Comparison of ENCODE assay signal across 12 mouse cellular contexts in the genomic region with DNA sequence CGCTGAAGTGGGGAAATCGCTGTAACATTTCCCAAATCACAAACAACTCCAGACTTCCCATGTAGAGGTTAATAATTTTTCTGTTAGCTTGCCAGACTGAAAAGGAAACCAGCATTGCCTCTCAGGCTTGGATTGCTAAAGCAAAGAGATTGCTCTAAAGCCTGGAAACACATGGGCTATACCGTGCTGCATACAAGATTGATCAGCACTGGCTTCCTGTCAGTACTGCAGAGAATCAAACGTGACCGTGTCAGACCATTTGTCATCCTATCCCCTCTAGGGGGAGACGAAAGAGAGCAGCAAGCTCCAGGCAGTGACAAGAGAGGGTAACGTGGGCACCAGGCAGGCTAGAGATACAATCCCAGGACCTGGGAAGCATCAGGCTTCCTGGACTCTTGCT. TPM values are rescaled to one million over a fixed set of nuclear protein-coding genes. Genes with fewer than 3 reads are reported as not detected.
DNase-seq lines count a peak whose midpoint lies in the region; ATAC-seq lines count a peak whose summit lies in the region.
"Had no signal": no experiment of that assay in that cellular context is flagged by ENCODE, and none has a peak within 500 bp of the region (broad histone marks: within the 10 kb centered on the region; RNA-seq: fewer than 3 reads in every experiment).

No protein-coding gene starts in this region.

- no peaks in the 10 kb centered on the region for H3K36me3 ChIP-seq in hindbrain, embryonic 16.5 days (ENCODE audit: control insufficient read depth, insufficient read depth, low read length)
- no peaks in the 10 kb centered on the region for H3K36me3 ChIP-seq in hindbrain, embryonic 11.5 days (ENCODE audit: control insufficient read depth, insufficient read depth, low read length)
- no peaks in the 10 kb centered on the region for H3K36me3 ChIP-seq in liver, embryonic 16.5 days (ENCODE audit: control insufficient read depth, insufficient read depth)

- 17% methylated on average over 7 of the region's 7 CpGs for WGBS in hindbrain, embryonic 16.5 days
- WGBS in hindbrain, embryonic 11.5 days = 22% methylated on average over 7 of the region's 7 CpGs
- WGBS in liver, embryonic 16.5 days (ENCODE audit: insufficient replicate concordance) = 12% methylated on average over 7 of the region's 7 CpGs

- no peaks in the 10 kb centered on the region for H3K4me1 ChIP-seq in hindbrain, embryonic 16.5 days (ENCODE audit: control insufficient read depth, insufficient read depth, low read depth, low read length)
- no peaks in the 10 kb centered on the region for H3K4me1 ChIP-seq in hindbrain, embryonic 11.5 days (replicated peaks; ENCODE audit: control insufficient read depth, insufficient read depth, low read length)
- peaks cover 2% of the 10 kb centered on the region for H3K4me1 ChIP-seq in liver, embryonic 16.5 days (ENCODE audit: control insufficient read depth, low read depth, low read length)

- no peaks in the 10 kb centered on the region for H3K27me3 ChIP-seq in hindbrain, embryonic 16.5 days (replicated peaks; ENCODE audit: control insufficient read depth, insufficient read depth, low read length)
- H3K27me3 ChIP-seq in hindbrain, embryonic 11.5 days (ENCODE audit: control insufficient read depth, insufficient read depth, low read length) = no peaks in the 10 kb centered on the region
- no peaks in the 10 kb centered on the region for H3K27me3 ChIP-seq in liver, embryonic 16.5 days (ENCODE audit: control insufficient read depth, insufficient read depth, low read depth, low read length)

- ATAC-seq in hindbrain, embryonic 16.5 days = 0 out of 2 replicates have a peak, but pooled peaks have one; percentile 24
- ATAC-seq in hindbrain, embryonic 11.5 days (ENCODE audit: low FRiP score) = no peak
- no peak for ATAC-seq in liver, embryonic 16.5 days (ENCODE audit: low read depth)

- no peak overlapping the region for H3K27ac ChIP-seq in hindbrain, embryonic 16.5 days (ENCODE audit: low read depth, low read length)
- H3K27ac ChIP-seq in hindbrain, embryonic 11.5 days (ENCODE audit: low read depth, low read length) = no peak overlapping the region
- peak overlapping the region; percentile 77 for H3K27ac ChIP-seq in liver, embryonic 16.5 days (ENCODE audit: low read length)

- H3K4me3 ChIP-seq in hindbrain, embryonic 16.5 days (ENCODE audit: low read length) = no peak overlapping the region
- H3K4me3 ChIP-seq in hindbrain, embryonic 11.5 days (ENCODE audit: low read depth, low read length) = no peak overlapping the region
- H3K4me3 ChIP-seq in liver, embryonic 16.5 days (ENCODE audit: low read depth, low read length) = no peak overlapping the region

- peak overlapping the region; percentile 41; the same call in 1 of the 2 replicates for H3K9ac ChIP-seq in hindbrain, embryonic 16.5 days (ENCODE audit: low read depth, low read length)
- no peak overlapping the region for H3K9ac ChIP-seq in hindbrain, embryonic 11.5 days (ENCODE audit: low read depth, low read length)
- H3K9ac ChIP-seq in liver, embryonic 16.5 days (ENCODE audit: low read depth, low read length) = no peak overlapping the region

- no peak for DNase-seq in hindbrain, embryonic 11.5 days (ENCODE audit: low spot score)
- peak; percentile 72 for DNase-seq in A20 (ENCODE audit: low read depth, low spot score)
- DNase-seq in adipocyte (ENCODE audit: low spot score) = peak; percentile 50
- no peak for DNase-seq in ovary, postnatal 36 days (ENCODE audit: low spot score)
- DNase-seq in layer of hippocampus, adult 8-10 months (ENCODE audit: low spot score in 2 of 2) = no peak
- DNase-seq in cerebellum, postnatal 36 days = no peak
- DNase-seq: heart, postnatal 14 days; right cerebral cortex, postnatal 25 days had no signal

- H3K9me3 ChIP-seq in hindbrain, embryonic 16.5 days (ENCODE audit: control insufficient read depth, low read length) = no peaks in the 10 kb centered on the region
- no peaks in the 10 kb centered on the region for H3K9me3 ChIP-seq in hindbrain, embryonic 11.5 days (ENCODE audit: control insufficient read depth, low read length)
- H3K9me3 ChIP-seq in liver, embryonic 16.5 days (replicated peaks; ENCODE audit: control insufficient read depth, low read length) = no peaks in the 10 kb centered on the region

- H3K4me2 ChIP-seq in hindbrain, embryonic 16.5 days (ENCODE audit: low read length) = no peak overlapping the region
- no peak overlapping the region for H3K4me2 ChIP-seq in hindbrain, embryonic 11.5 days (replicated peaks; ENCODE audit: low read depth, low read length)
- no peak overlapping the region for H3K4me2 ChIP-seq in liver, embryonic 16.5 days (ENCODE audit: low read depth, low read length)

RNA-seq across cellular contexts. Expression of a gene that starts 7.6 kb away (rescaled TPM):
- polyA plus RNA-seq in hindbrain, embryonic 16.5 days (2015; fragmentation: Nextera tagmentation; extraction: Ambion mirVana) = 18.8 and 21.9 TPM in 2 replicates
- 5.0 and 5.6 TPM in 2 replicates for polyA plus RNA-seq in hindbrain, embryonic 11.5 days (2014; fragmentation: Nextera tagmentation; extraction: Ambion mirVana)
- polyA plus RNA-seq in liver, embryonic 16.5 days (2015; fragmentation: Nextera tagmentation; extraction: Ambion mirVana) = 181 and 217 TPM in 2 replicates
- 10 to 100 TPM; 10.0 to 15.8 (median 12.8) TPM for total RNA-seq in layer of hippocampus, adult 8-10 months (2022)

RNA-seq across cellular contexts. Expression of a gene that starts 9.6 kb away (rescaled TPM):
- polyA plus RNA-seq in hindbrain, embryonic 16.5 days (2015; fragmentation: Nextera tagmentation; extraction: Ambion mirVana) = 1.4 and 1.5 TPM in 2 replicates
- polyA plus RNA-seq in hindbrain, embryonic 11.5 days (2014; fragmentation: Nextera tagmentation; extraction: Ambion mirVana) = 1.9 and 2.4 TPM in 2 replicates
- 14.1 and 16.3 TPM in 2 replicates for polyA plus RNA-seq in liver, embryonic 16.5 days (2015; fragmentation: Nextera tagmentation; extraction: Ambion mirVana)
- 1 to 10 TPM; 2.0 to 7.7 (median 4.3) TPM for total RNA-seq in layer of hippocampus, adult 8-10 months (2022)

RNA-seq across cellular contexts. Expression of a gene that starts 10.0 kb away (rescaled TPM):
- polyA plus RNA-seq in hindbrain, embryonic 16.5 days (2015; fragmentation: Nextera tagmentation; extraction: Ambion mirVana) = 0.50 TPM in 1 of 2 replicates, not detected in the other
- not detected in 2 replicates for polyA plus RNA-seq in hindbrain, embryonic 11.5 days (2014; fragmentation: Nextera tagmentation; extraction: Ambion mirVana)
- polyA plus RNA-seq in liver, embryonic 16.5 days (2015; fragmentation: Nextera tagmentation; extraction: Ambion mirVana) = 0.18 TPM in 1 of 2 replicates, not detected in the other
- not detected for total RNA-seq in layer of hippocampus, adult 8-10 months (2022)
- total RNA-seq: ES-E14; heart, postnatal 14 days; left cerebral cortex, adult 8-10 months had no signal

RNA-seq across cellular contexts. Expression of a gene that starts 17.6 kb away (rescaled TPM):
- 73.5 and 89.1 TPM in 2 replicates for polyA plus RNA-seq in hindbrain, embryonic 16.5 days (2015; fragmentation: Nextera tagmentation; extraction: Ambion mirVana)
- 89.1 and 91.7 TPM in 2 replicates for polyA plus RNA-seq in hindbrain, embryonic 11.5 days (2014; fragmentation: Nextera tagmentation; extraction: Ambion mirVana)
- 222 and 239 TPM in 2 replicates for polyA plus RNA-seq in liver, embryonic 16.5 days (2015; fragmentation: Nextera tagmentation; extraction: Ambion mirVana)
- 10 to 100 TPM; 39.9 to 46.0 (median 44.1) TPM for total RNA-seq in layer of hippocampus, adult 8-10 months (2022)

RNA-seq across cellular contexts. Expression of a gene that starts 26.6 kb away (rescaled TPM):
- polyA plus RNA-seq in hindbrain, embryonic 16.5 days (2015; fragmentation: Nextera tagmentation; extraction: Ambion mirVana) = 30.9 and 35.5 TPM in 2 replicates
- 34.8 and 40.9 TPM in 2 replicates for polyA plus RNA-seq in hindbrain, embryonic 11.5 days (2014; fragmentation: Nextera tagmentation; extraction: Ambion mirVana)
- 11.6 and 13.6 TPM in 2 replicates for polyA plus RNA-seq in liver, embryonic 16.5 days (2015; fragmentation: Nextera tagmentation; extraction: Ambion mirVana)
- 10 to 100 TPM; 64.2 to 89.7 (median 67.1) TPM for total RNA-seq in layer of hippocampus, adult 8-10 months (2022)

Comparison
In these comparisons a context has a peak if more than half of its experiments do, and no peak if none do; other contexts are left out.
1. DNase-seq: peak in A20 (single experiment) and adipocyte (single experiment); none in hindbrain, embryonic 11.5 days (single experiment), ovary, postnatal 36 days (single experiment), layer of hippocampus, adult 8-10 months (0 of 2) and cerebellum, postnatal 36 days (0 of 2).